Mouse (Mus musculus) liver, postnatal 0 days (tissue): Measurements from ENCODE around the gene Gstk1. TPM values are rescaled to one million over a fixed set of nuclear protein-coding genes. Genes with fewer than 3 reads are reported as not detected.

Source experiments
- ATAC-seq: fragments of 200-750 bp; cut with Nextera tagmentation; 2 replicates; pipeline ENCODE4 v1.8.0; 2017; ENCODE audit warnings: mild to moderate bottlenecking, moderate library complexity
- DNase-seq: peaks from one replicate; pipeline ENCODE4 v3.0.0-alpha.2; 2016
- H3K27ac ChIP-seq: fragments of 300-500 bp; sonication (generic); 2 replicates; pipeline ENCODE4 v1.5.1; 2014; ENCODE audit warnings: antibody characterized with exemption, moderate library complexity, mild to moderate bottlenecking, low read depth
- H3K27me3 ChIP-seq: fragments of 300-500 bp; sonication (generic); 2 replicates; pipeline ENCODE4 v1.6.1; 2014; ENCODE audit warnings: low read length, control low read depth, mixed read lengths; ENCODE audit not compliant: insufficient read depth
- H3K36me3 ChIP-seq: fragments of 300-500 bp; sonication (generic); replicated peaks from 2 replicates; pipeline ENCODE4 v1.6.1; 2014; ENCODE audit warnings: mild to moderate bottlenecking, control low read depth, low read length, moderate library complexity, mixed read lengths; ENCODE audit not compliant: insufficient read depth
- H3K4me1 ChIP-seq: fragments of 300-500 bp; sonication (generic); 2 replicates; pipeline ENCODE4 v1.6.1; 2014; ENCODE audit warnings: antibody characterized with exemption, mild to moderate bottlenecking, control low read depth; ENCODE audit not compliant: insufficient read depth
- H3K4me2 ChIP-seq: fragments of 300-500 bp; sonication (generic); 2 replicates; pipeline ENCODE4 v1.6.1; 2014; ENCODE audit warnings: low read depth, mild to moderate bottlenecking, low read length, moderate library complexity, mixed read lengths
- H3K4me3 ChIP-seq: fragments of 300-500 bp; sonication (generic); 2 replicates; pipeline ENCODE4 v1.5.1; 2014; ENCODE audit warnings: low read depth, low read length
- H3K9ac ChIP-seq: fragments of 300-500 bp; sonication (generic); replicated peaks from 2 replicates; pipeline ENCODE4 v1.6.1; 2014; ENCODE audit warnings: mild to moderate bottlenecking, moderate library complexity
- H3K9me3 ChIP-seq: fragments of 300-500 bp; sonication (generic); 2 replicates; pipeline ENCODE4 v1.6.1; 2016; ENCODE audit warnings: mild to moderate bottlenecking, control low read depth, low read length, mixed read lengths
- CTCF ChIP-seq: sonication (generic); IDR thresholded peaks from 2 replicates; pipeline ENCODE4 v1.5.1; 2016; ENCODE audit warnings: antibody characterized with exemption, low read depth
- EP300 ChIP-seq: IDR thresholded peaks from 2 replicates; pipeline ENCODE4 v1.6.1; 2016; ENCODE audit warnings: antibody characterized with exemption, low read depth, mild to moderate bottlenecking
- WGBS: fragments of 180-500 bp; shearing (Covaris S2); extraction: QIAGEN DNeasy Blood & Tissue Kit; methylation state at CpG from one replicate; pipeline ENCODE4 v1.1.7; 2014; ENCODE audit not compliant: insufficient replicate concordance; 5-methylcytosine and 5-hydroxymethylcytosine counted together
- polyA plus RNA-seq: library from polyadenylated mRNA; unstranded; fragments of >200 nt; fragmentation: Nextera tagmentation; extraction: Ambion mirVana; gene quantifications from 2 replicates; pipeline ENCODE4 v1.2.1, GENCODE M21; 2015

The Gstk1 gene
- polyA plus RNA-seq, 1 experiment from 2014 or later = 20.5 TPM

- Histone ChIP-seq H3K9ac (no peak overlapping the region), H3K27me3 (no peaks in the 10 kb centered on the region), H3K4me2 (no peak overlapping the region), H3K4me1 (no peaks in the 10 kb centered on the region), H3K4me3 (no peak overlapping the region), H3K36me3 (no peaks in the 10 kb centered on the region), H3K27ac (no peak overlapping the region), H3K9me3 (no peaks in the 10 kb centered on the region)
- TF ChIP-seq EP300 = no peak
- TF ChIP-seq CTCF = peak; percentile 87
- ATAC-seq (no peak), DNase-seq (peak; percentile 78)
- WGBS = 31% methylated on average over 17 of the region's 17 CpGs
Measured at GRCm38 (mm10) chr6:42227240-42228101, 18.3 kb upstream of the Gstk1 start.

- H3K27ac ChIP-seq = no peak overlapping the region
- DNase-seq (no peak), ATAC-seq (no peak)
- 56% methylated on average over 4 of the region's 4 CpGs for WGBS
- H3K9ac ChIP-seq = no peak overlapping the region
- no peak overlapping the region for H3K4me2 ChIP-seq
- H3K27me3 ChIP-seq = no peaks in the 10 kb centered on the region
- H3K9me3 ChIP-seq = no peaks in the 10 kb centered on the region
- TF ChIP-seq EP300 = no peak
- H3K36me3 ChIP-seq = no peaks in the 10 kb centered on the region
- no peaks in the 10 kb centered on the region for H3K4me1 ChIP-seq
- H3K4me3 ChIP-seq = no peak overlapping the region
Measured at GRCm38 (mm10) chr6:42229610-42230009, 16.1 kb upstream of the Gstk1 start.

GRCm38 (mm10) chr6:42231191-42231590, 14.5 kb upstream of the Gstk1 start:
- no peak for DNase-seq
- 79% methylated on average over 3 of the region's 3 CpGs for WGBS

GRCm38 (mm10) chr6:42237276-42237805, 8.4 kb upstream of the Gstk1 start:
- no peaks in the 10 kb centered on the region for H3K27me3 ChIP-seq
- H3K36me3 ChIP-seq = no peaks in the 10 kb centered on the region
- no peaks in the 10 kb centered on the region for H3K4me1 ChIP-seq
- no peak overlapping the region for H3K27ac ChIP-seq
- H3K9me3 ChIP-seq = no peaks in the 10 kb centered on the region
- H3K4me2 ChIP-seq = no peak overlapping the region
- WGBS = 71% methylated on average over 6 of the region's 6 CpGs
- DNase-seq (no peak), ATAC-seq (no peak)
- no peak for TF ChIP-seq CTCF
- no peak for TF ChIP-seq EP300
- no peak overlapping the region for H3K4me3 ChIP-seq
- H3K9ac ChIP-seq = no peak overlapping the region

More at GRCm38 (mm10) chr6:42231191-42231590, 14.5 kb upstream of the Gstk1 start:
- no peaks in the 10 kb centered on the region for H3K4me1 ChIP-seq
- H3K9me3 ChIP-seq = no peaks in the 10 kb centered on the region
- H3K4me3 ChIP-seq = no peak overlapping the region
- no peak overlapping the region for H3K27ac ChIP-seq
- H3K36me3 ChIP-seq = no peaks in the 10 kb centered on the region
- no peak overlapping the region for H3K4me2 ChIP-seq
- no peak for ATAC-seq
- H3K27me3 ChIP-seq = no peaks in the 10 kb centered on the region
- TF ChIP-seq CTCF (no peak), EP300 (no peak)
- H3K9ac ChIP-seq = no peak overlapping the region

GRCm38 (mm10) chr6:42241311-42242045, 4.3 kb upstream of the Gstk1 start:
- DNase-seq (no peak), ATAC-seq (no peak)
- H3K9ac ChIP-seq = no peak overlapping the region
- WGBS = 65% methylated on average over 6 of the region's 6 CpGs
- no peak overlapping the region for H3K27ac ChIP-seq
- no peaks in the 10 kb centered on the region for H3K36me3 ChIP-seq
- H3K4me1 ChIP-seq = peaks cover 7% of the 10 kb centered on the region
- TF ChIP-seq EP300 (no peak), CTCF (no peak)
- H3K4me3 ChIP-seq = no peak overlapping the region
- H3K9me3 ChIP-seq = no peaks in the 10 kb centered on the region
- no peaks in the 10 kb centered on the region for H3K27me3 ChIP-seq
- no peak overlapping the region for H3K4me2 ChIP-seq

GRCm38 (mm10) chr6:42247173-42247572, 1.4 kb downstream of the Gstk1 start:
- DNase-seq (no peak), ATAC-seq (no peak)
- Histone ChIP-seq H3K27ac (no peak overlapping the region), H3K9ac (no peak overlapping the region), H3K4me1 (peaks cover 9% of the 10 kb centered on the region), H3K27me3 (no peaks in the 10 kb centered on the region), H3K4me3 (no peak overlapping the region), H3K4me2 (peak overlapping the region; percentile 86; the same call in 1 of the 2 replicates), H3K9me3 (no peaks in the 10 kb centered on the region), H3K36me3 (no peaks in the 10 kb centered on the region)
- TF ChIP-seq CTCF = no peak
- no peak for TF ChIP-seq EP300
- WGBS = 23% methylated on average over 8 of the region's 8 CpGs
